Comparison of ENCODE assay signal across 7 mouse cellular contexts in the genomic region with DNA sequence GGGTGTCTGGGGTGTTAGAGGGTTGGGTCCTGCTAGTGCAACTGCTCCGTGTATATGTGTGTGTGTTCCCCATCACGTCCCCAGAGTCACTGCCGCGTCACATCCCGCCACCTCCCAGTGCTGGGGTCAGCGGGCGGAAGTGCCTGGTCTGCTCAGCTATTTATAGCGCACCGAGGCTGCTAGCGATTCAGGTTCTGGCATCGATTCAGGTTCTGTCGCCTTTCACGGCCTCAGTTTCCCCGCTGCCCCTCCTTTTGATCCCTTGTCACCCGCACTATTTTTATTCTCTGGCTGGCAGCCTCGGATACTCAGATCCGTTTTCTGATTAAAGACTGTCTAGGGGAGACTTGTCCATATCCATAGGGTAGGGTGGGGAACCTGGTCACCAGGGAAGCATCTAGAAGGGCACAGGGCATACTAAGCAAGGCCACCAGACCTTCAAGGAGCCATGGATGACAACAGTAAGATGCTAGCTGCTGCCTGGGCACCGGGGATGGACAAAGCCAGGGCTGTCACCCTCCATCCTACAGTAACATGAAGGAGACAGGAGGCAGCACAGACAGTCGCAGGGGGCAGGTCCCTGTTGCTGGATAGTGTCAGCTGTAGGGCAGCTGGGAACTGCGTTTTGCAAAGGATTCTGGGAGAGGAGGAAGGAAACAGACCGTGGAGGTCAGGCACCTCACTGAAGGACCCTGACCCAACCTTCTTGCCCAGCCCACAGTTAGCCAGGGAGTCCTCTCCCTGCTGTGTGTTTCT. TPM values are rescaled to one million over a fixed set of nuclear protein-coding genes. Genes with fewer than 3 reads are reported as not detected.
DNase-seq lines count a peak whose midpoint lies in the region; ATAC-seq and TF ChIP-seq lines count a peak whose summit lies in the region.

No protein-coding gene starts in this region.

- intact Hi-C loops in gastrocnemius, postnatal 14 days (cut with DNase I; ENCODE audit: low total_unique reads): no loop called here

- DNase-seq in spleen, adult 12 weeks (ENCODE audit: low spot score): peak; percentile 30
- DNase-seq in spleen, postnatal 4 days (ENCODE audit: low spot score in 2 of 2): no peak
- peak; percentile 63 for DNase-seq in cerebellum, adult 9-10 months
- DNase-seq in limb, embryonic 14.5 days (ENCODE audit: low spot score): no peak
- DNase-seq in gastrocnemius, postnatal 14 days: no peak

- ATAC-seq in heart, embryonic 16.5 days (replicated peaks; ENCODE audit: extremely low read depth, insufficient read depth, low FRiP score): peak; percentile 66
- ATAC-seq in limb, embryonic 14.5 days (ENCODE audit: low FRiP score, low read depth): no peak
- ATAC-seq in neural tube, embryonic 12.5 days (ENCODE audit: low FRiP score, low read depth): no peak

- H3K9me3 ChIP-seq in heart, embryonic 16.5 days (replicated peaks; ENCODE audit: control insufficient read depth, low read length): no peaks in the 10 kb centered on the region
- no peaks in the 10 kb centered on the region for H3K9me3 ChIP-seq in limb, embryonic 14.5 days (ENCODE audit: control insufficient read depth, low read length)
- no peaks in the 10 kb centered on the region for H3K9me3 ChIP-seq in neural tube, embryonic 12.5 days

- H3K4me1 ChIP-seq in heart, embryonic 16.5 days (ENCODE audit: control insufficient read depth, insufficient read depth, low read length): peaks cover 47% of the 10 kb centered on the region
- H3K4me1 ChIP-seq in limb, embryonic 14.5 days (ENCODE audit: control insufficient read depth, insufficient read depth, low read length): peaks cover 16% of the 10 kb centered on the region
- peaks cover 47% of the 10 kb centered on the region for H3K4me1 ChIP-seq in neural tube, embryonic 12.5 days

- TF ChIP-seq POLR2A in limb, embryonic 14.5 days (IDR thresholded peaks at IDR 0.05; ENCODE audit: borderline replicate concordance, extremely low read depth, insufficient read depth, insufficient read length): no peak

- H3K27me3 ChIP-seq in heart, embryonic 16.5 days (ENCODE audit: control insufficient read depth, insufficient read depth, low read length): peaks cover 4% of the 10 kb centered on the region
- peaks cover 33% of the 10 kb centered on the region for H3K27me3 ChIP-seq in limb, embryonic 14.5 days (ENCODE audit: control insufficient read depth, insufficient read depth, low read length)
- H3K27me3 ChIP-seq in neural tube, embryonic 12.5 days (replicated peaks): peaks cover 25% of the 10 kb centered on the region

- peak overlapping the region; percentile 50 for H3K4me2 ChIP-seq in heart, embryonic 16.5 days (ENCODE audit: low read depth, low read length)
- peak overlapping the region; percentile 13; the same call in 1 of the 2 replicates for H3K4me2 ChIP-seq in limb, embryonic 14.5 days (replicated peaks; ENCODE audit: low read depth, low read length, severe bottlenecking)
- peak overlapping the region; percentile 48 for H3K4me2 ChIP-seq in neural tube, embryonic 12.5 days (replicated peaks)

- WGBS in heart, embryonic 16.5 days: under 1% methylated on average over 21 of the region's 21 CpGs
- WGBS in limb, embryonic 14.5 days: 3% methylated on average over 20 of the region's 21 CpGs
- WGBS in neural tube, embryonic 12.5 days: 5% methylated on average over 21 of the region's 21 CpGs

- peak overlapping the region; percentile 72 for H3K27ac ChIP-seq in heart, embryonic 16.5 days (ENCODE audit: low read length)
- H3K27ac ChIP-seq in limb, embryonic 14.5 days (replicated peaks; ENCODE audit: low read depth, low read length): no peak overlapping the region
- no peak overlapping the region for H3K27ac ChIP-seq in neural tube, embryonic 12.5 days

- H3K36me3 ChIP-seq in heart, embryonic 16.5 days (ENCODE audit: control insufficient read depth, insufficient read depth): no peaks in the 10 kb centered on the region
- H3K36me3 ChIP-seq in limb, embryonic 14.5 days (ENCODE audit: control insufficient read depth, insufficient read depth, low read length): no peaks in the 10 kb centered on the region
- H3K36me3 ChIP-seq in neural tube, embryonic 12.5 days: no peaks in the 10 kb centered on the region

- peak overlapping the region; percentile 58 for H3K9ac ChIP-seq in heart, embryonic 16.5 days (ENCODE audit: low read length)
- no peak overlapping the region for H3K9ac ChIP-seq in limb, embryonic 14.5 days (ENCODE audit: low read depth, low read length, severe bottlenecking)
- H3K9ac ChIP-seq in neural tube, embryonic 12.5 days: no peak overlapping the region

- H3K4me3 ChIP-seq in heart, embryonic 16.5 days (ENCODE audit: low read length): peak overlapping the region; percentile 15
- H3K4me3 ChIP-seq in limb, embryonic 14.5 days (replicated peaks; ENCODE audit: low read length): no peak overlapping the region
- peak overlapping the region; percentile 5; the same call in 1 of the 2 replicates for H3K4me3 ChIP-seq in neural tube, embryonic 12.5 days

RNA-seq across cellular contexts. Expression of gene Unc13a, which starts 3.2 kb away (rescaled TPM):
- polyA plus RNA-seq in heart, embryonic 16.5 days (2015; fragmentation: Nextera tagmentation; extraction: Ambion mirVana): 0.47 and 0.72 TPM in 2 replicates
- 0.28 and 0.39 TPM in 2 replicates for polyA plus RNA-seq in limb, embryonic 14.5 days (2012; rRNA removed)
- polyA plus RNA-seq in limb, embryonic 14.5 days (2014; fragmentation: Nextera tagmentation; extraction: Ambion mirVana): 0.91 and 0.97 TPM in 2 replicates
- 16.3 and 16.7 TPM in 2 replicates for polyA plus RNA-seq in neural tube, embryonic 12.5 days (2016; fragmentation: Nextera tagmentation; extraction: Ambion mirVana)
- total RNA-seq in gastrocnemius, postnatal 14 days (2021): under 1 TPM; 0.18 to 0.20 TPM

RNA-seq across cellular contexts. Expression of gene Jak3, which starts 7.7 kb away (rescaled TPM):
- polyA plus RNA-seq in heart, embryonic 16.5 days (2015; fragmentation: Nextera tagmentation; extraction: Ambion mirVana): 9.9 and 11.3 TPM in 2 replicates
- polyA plus RNA-seq in limb, embryonic 14.5 days (2012; rRNA removed): 8.0 and 11.1 TPM in 2 replicates
- polyA plus RNA-seq in limb, embryonic 14.5 days (2014; fragmentation: Nextera tagmentation; extraction: Ambion mirVana): 5.2 and 5.3 TPM in 2 replicates
- 3.8 and 4.2 TPM in 2 replicates for polyA plus RNA-seq in neural tube, embryonic 12.5 days (2016; fragmentation: Nextera tagmentation; extraction: Ambion mirVana)
- 1 to 10 TPM; 2.6 to 2.8 TPM for total RNA-seq in gastrocnemius, postnatal 14 days (2021)

RNA-seq across cellular contexts. Expression of gene Insl3, which starts 20.6 kb away (rescaled TPM):
- 2.1 and 3.4 TPM in 2 replicates for polyA plus RNA-seq in heart, embryonic 16.5 days (2015; fragmentation: Nextera tagmentation; extraction: Ambion mirVana)
- 1.8 and 2.5 TPM in 2 replicates for polyA plus RNA-seq in limb, embryonic 14.5 days (2012; rRNA removed)
- polyA plus RNA-seq in limb, embryonic 14.5 days (2014; fragmentation: Nextera tagmentation; extraction: Ambion mirVana): 1.7 TPM in 1 of 2 replicates, not detected in the other
- 1.2 TPM in 1 of 2 replicates, not detected in the other for polyA plus RNA-seq in neural tube, embryonic 12.5 days (2016; fragmentation: Nextera tagmentation; extraction: Ambion mirVana)
- total RNA-seq in gastrocnemius, postnatal 14 days (2021): 1 to 10 TPM; 1.1 to 1.5 TPM

RNA-seq across cellular contexts. Expression of gene B3gnt3, which starts 33.2 kb away (rescaled TPM):
- polyA plus RNA-seq in heart, embryonic 16.5 days (2015; fragmentation: Nextera tagmentation; extraction: Ambion mirVana): 4.0 and 4.3 TPM in 2 replicates
- 1.1 and 1.5 TPM in 2 replicates for polyA plus RNA-seq in limb, embryonic 14.5 days (2012; rRNA removed)
- polyA plus RNA-seq in limb, embryonic 14.5 days (2014; fragmentation: Nextera tagmentation; extraction: Ambion mirVana): 0.67 and 0.77 TPM in 2 replicates
- polyA plus RNA-seq in neural tube, embryonic 12.5 days (2016; fragmentation: Nextera tagmentation; extraction: Ambion mirVana): 0.54 and 0.67 TPM in 2 replicates
- 1 to 10 TPM; 5.2 to 5.5 TPM for total RNA-seq in gastrocnemius, postnatal 14 days (2021)

RNA-seq across cellular contexts. Expression of gene Fcho1, which starts 57.1 kb away (rescaled TPM):
- polyA plus RNA-seq in heart, embryonic 16.5 days (2015; fragmentation: Nextera tagmentation; extraction: Ambion mirVana): 7.6 and 20.4 TPM in 2 replicates
- polyA plus RNA-seq in limb, embryonic 14.5 days (2012; rRNA removed): 10.4 and 11.0 TPM in 2 replicates
- 3.3 and 3.6 TPM in 2 replicates for polyA plus RNA-seq in limb, embryonic 14.5 days (2014; fragmentation: Nextera tagmentation; extraction: Ambion mirVana)
- polyA plus RNA-seq in neural tube, embryonic 12.5 days (2016; fragmentation: Nextera tagmentation; extraction: Ambion mirVana): 34.4 and 38.4 TPM in 2 replicates
- total RNA-seq in gastrocnemius, postnatal 14 days (2021): under 1 TPM; 0.39 to 0.53 TPM

Comparison
In these comparisons a context has a peak if more than half of its experiments do, and no peak if none do; other contexts are left out.
1. DNase-seq: peak in spleen, adult 12 weeks (single experiment) and cerebellum, adult 9-10 months (single experiment); none in spleen, postnatal 4 days (0 of 2), limb, embryonic 14.5 days (single experiment) and gastrocnemius, postnatal 14 days (single experiment).
2. Peak in every context shown above with its lines, with median percentiles within 50 percentile points of each other: H3K4me2 ChIP-seq.